Mouse (Mus musculus) adrenal gland, postnatal 14 days (tissue): ENCODE results near the gene Casd1. TPM values are rescaled to one million over a fixed set of nuclear protein-coding genes. Genes with fewer than 3 reads are reported as not detected.

ENCODE experiments used
- total RNA-seq: library from RNA; stranded (reverse); gene quantifications from 2 replicates; pipeline ENCODE4 v1.2.3, GENCODE M21; 2021

Casd1 gene
- total RNA-seq, 1 experiment from 2014 or later: 32.3 TPM

Other genes starting within 250 kb of the Casd1 start
- 287 and 366 TPM in 2 replicates for gene Col1a2, start 96.0 kb upstream of the Casd1 start, total RNA-seq
- 49.6 and 60.8 TPM in 2 replicates for gene Sgce, start 146.4 kb downstream of the Casd1 start, total RNA-seq
- gene Peg10, start 146.5 kb downstream of the Casd1 start, total RNA-seq: 461 and 472 TPM in 2 replicates